Mouse (Mus musculus) stomach, embryonic 16.5 days (tissue): ENCODE data around the gene Gm11733. TPM values are rescaled to one million over a fixed set of nuclear protein-coding genes. Genes with fewer than 3 reads are reported as not detected.

Source experiments
- polyA plus RNA-seq: library from polyadenylated mRNA; unstranded; fragments of >200 nt; fragmentation: Nextera tagmentation; extraction: Ambion mirVana; gene quantifications from 2 replicates; pipeline ENCODE4 v1.2.1, GENCODE M21; 2015

The Gm11733 gene
- polyA plus RNA-seq, 1 experiment from 2014 or later = not detected

Other genes with a start within 250 kb of the Gm11733 start
- gene Tnrc6c, start 169.9 kb downstream of the Gm11733 start, polyA plus RNA-seq = 10.2 and 10.5 TPM in 2 replicates